Mouse (Mus musculus): Measurements from ENCODE around the gene Yipf1.
"Not testable (repeated sequence)": the region's sequence is repeated elsewhere in the genome, so short reads cannot be mapped to it uniquely, and the experiment has no call there.

Yipf1 gene

GRCm38 (mm10) chr4:107354126-107354525 is 40.0 kb downstream of the Yipf1 start:
- ChIA-PET CTCF (interaction anchor here in 2 of 4 experiments (0.6 to 1.1 kb wide), 4 partner anchors 9 to 559 kb away, joined by 3 to 13 read pairs (median 4); no protein-coding TSS in a partner anchor), POLR2A (interaction anchor here in 3 of 4 experiments (0.6 to 1.5 kb wide), 6 partner anchors 9 to 176 kb away, joined by 3 to 9 read pairs (median 4); partner anchors contain the start of gene Tmem59 (in 1 of the 3))

- ChIA-PET CTCF (interaction anchor here in 2 of 4 experiments (0.6 to 1.1 kb wide), 5 partner anchors 9 to 741 kb away, joined by 3 to 13 read pairs (median 3); no protein-coding TSS in a partner anchor), POLR2A (interaction anchor here in 3 of 4 experiments (0.6 to 1.5 kb wide), 7 partner anchors 8 to 176 kb away, joined by 3 to 9 read pairs (median 3); partner anchors contain the start of gene Tmem59 (in 1 of the 3))
These were observed 40.4 kb downstream of the Yipf1 start for GRCm38 (mm10) chr4:107354543-107354942.

GRCm38 (mm10) chr4:107357172-107357571 is 43.0 kb downstream of the Yipf1 start:
- CTCF ChIA-PET: not testable (repeated sequence)
- POLR2A ChIA-PET: interaction anchor here in 1 of 4 experiments (0.6 kb wide), 1 partner anchor 177 kb away, joined by 3 read pairs; no protein-coding TSS in a partner anchor

DNA sequence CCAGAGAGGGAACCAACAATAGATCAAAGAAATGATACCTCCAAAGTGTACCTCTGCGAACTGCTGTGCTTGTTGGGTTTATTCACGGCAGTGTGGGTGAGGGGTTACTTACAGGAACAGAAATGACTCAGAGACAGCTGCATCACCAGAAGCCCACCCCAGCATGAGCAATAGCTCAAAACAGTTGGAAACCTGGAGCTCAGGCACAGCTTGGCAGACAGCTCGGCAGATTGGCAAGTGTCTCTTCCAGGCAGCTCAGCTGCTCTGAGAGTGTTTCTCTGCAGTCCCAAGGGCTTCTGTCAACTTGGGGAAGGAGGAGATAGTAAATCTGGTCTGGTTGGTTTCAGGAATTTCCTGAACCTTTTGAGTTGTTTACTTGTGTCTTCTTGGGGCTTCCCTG is 44.3 kb downstream of the Yipf1 start:
- ChIA-PET POLR2A (interaction anchor here in 1 of 4 experiments (1.4 to 2.1 kb wide), 2 partner anchors 9 to 23 kb away, joined by 3 to 6 read pairs; no protein-coding TSS in a partner anchor), CTCF (no interaction called here)

DNA sequence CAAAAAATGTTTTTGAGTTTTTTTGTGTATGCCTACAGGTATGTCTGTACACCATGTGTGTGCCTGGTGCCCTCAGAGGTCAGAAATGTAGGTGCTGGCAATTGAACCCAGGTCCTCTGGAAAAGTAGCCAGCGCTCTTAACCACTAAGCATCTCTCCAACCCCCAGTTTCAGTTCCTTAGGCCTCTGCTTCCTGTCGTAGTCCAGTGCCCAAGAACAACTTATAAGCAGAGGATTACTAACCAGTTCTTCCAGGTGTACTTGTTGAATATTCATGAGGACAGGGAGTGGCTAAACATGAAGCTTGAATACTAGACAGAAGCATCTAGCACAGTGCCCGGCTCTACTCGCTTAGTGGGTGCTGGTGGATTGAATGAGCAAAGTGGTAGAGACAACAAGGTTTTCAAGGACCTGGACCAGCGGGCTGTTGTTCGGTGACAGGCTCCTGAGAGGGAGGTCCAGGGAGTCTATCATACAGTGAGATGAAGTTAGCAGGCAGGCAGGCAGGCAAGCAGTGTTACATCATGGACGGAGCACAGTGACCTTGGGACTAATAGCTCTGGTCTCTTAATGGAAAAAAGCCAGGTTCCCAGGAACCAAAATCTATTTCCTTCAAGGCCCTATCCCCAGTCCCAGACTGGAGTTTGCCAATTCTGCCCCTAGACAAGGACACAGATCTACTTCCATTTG is 46.4 kb downstream of the Yipf1 start:
- ChIA-PET POLR2A (interaction anchor here in 1 of 4 experiments (1.1 to 2.1 kb wide), 3 partner anchors 9 to 182 kb away, joined by 3 to 6 read pairs (median 4); partner anchors contain the start of genes Tceanc2 and Tmem59), CTCF (no interaction called here)

GRCm38 (mm10) chr4:107362755-107363154 is 48.6 kb downstream of the Yipf1 start:
- POLR2A ChIA-PET: interaction anchor here (0.6 to 2.3 kb wide), 41 partner anchors 8 to 830 kb away, joined by 3 to 14 read pairs (median 3); partner anchors contain the start of genes Tmem59 (in 3 of the 4), Tceanc2 (in 2 of the 4), Dmrtb1 (in 1 of the 4) and Hspb11 (in 1 of the 4)
- CTCF ChIA-PET: interaction anchor here in 3 of 4 experiments (0.6 to 2.9 kb wide), 8 partner anchors 8 to 112 kb away, joined by 3 to 16 read pairs (median 3); no protein-coding TSS in a partner anchor

DNA sequence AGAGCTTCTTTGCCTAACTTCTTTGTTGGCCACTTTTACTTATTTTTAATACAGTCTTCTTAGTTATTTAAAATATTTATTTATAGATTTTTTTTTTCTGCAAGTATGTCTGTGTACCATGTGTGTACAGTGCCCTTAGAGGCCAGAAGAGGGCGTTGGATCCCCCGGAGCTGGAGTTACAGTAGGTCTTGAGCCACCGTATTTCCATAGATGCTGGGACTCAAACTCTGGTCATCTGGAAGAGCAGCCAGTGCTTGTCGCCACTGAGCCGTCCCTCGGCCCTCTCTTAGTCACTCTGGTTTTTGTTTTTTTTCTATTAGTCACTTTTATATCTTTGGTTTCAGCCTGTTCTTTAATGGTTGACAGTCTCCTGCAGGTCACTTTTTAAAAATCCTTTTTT is 49.4 kb downstream of the Yipf1 start:
- ChIA-PET CTCF (interaction anchor here (0.6 to 2.9 kb wide), 10 partner anchors 9 to 1238 kb away, joined by 3 to 16 read pairs (median 4); no protein-coding TSS in a partner anchor), POLR2A (interaction anchor here (0.6 to 2.3 kb wide), 26 partner anchors 8 to 320 kb away, joined by 3 to 14 read pairs (median 3); partner anchors contain the start of genes Dmrtb1 (in 1 of the 4), Tceanc2 (in 1 of the 4), Tmem59 (in 1 of the 4) and Yipf1 (in 1 of the 4))

GRCm38 (mm10) chr4:107364190-107364639 is 50.1 kb downstream of the Yipf1 start:
- CTCF ChIA-PET: interaction anchor here in 3 of 4 experiments (1.2 to 2.9 kb wide), 6 partner anchors 9 to 22 kb away, joined by 3 to 16 read pairs (median 4); no protein-coding TSS in a partner anchor
- POLR2A ChIA-PET: interaction anchor here in 2 of 4 experiments (1.3 to 2.1 kb wide), 5 partner anchors 10 to 58 kb away, joined by 3 to 8 read pairs (median 5); no protein-coding TSS in a partner anchor

DNA sequence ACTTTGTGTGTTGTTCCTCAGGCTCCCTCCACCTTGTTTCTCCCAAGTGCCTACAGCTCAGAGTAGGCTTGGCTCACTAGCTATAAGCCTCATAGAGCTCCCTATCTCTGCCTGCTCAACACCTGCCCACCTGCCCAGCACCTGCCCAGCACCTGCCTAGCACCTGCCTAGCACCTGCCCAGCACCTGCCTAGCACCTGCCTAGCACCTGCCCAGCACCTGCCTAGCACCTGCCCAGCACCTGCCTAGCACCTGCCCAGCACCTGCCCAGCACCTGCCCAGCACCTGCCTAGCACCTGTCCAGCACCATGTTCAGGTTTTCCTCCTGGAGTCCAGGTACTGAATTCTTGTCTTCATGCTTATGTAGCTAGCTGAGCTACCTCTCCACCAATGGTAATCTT is 52.2 kb downstream of the Yipf1 start:
- POLR2A ChIA-PET: interaction anchor here in 2 of 4 experiments (0.8 to 2.3 kb wide), 9 partner anchors 10 to 284 kb away, joined by 3 to 9 read pairs (median 3); partner anchors contain the start of genes Hspb11 (in 1 of the 2) and Lrrc42 (in 1 of the 2)

DNA sequence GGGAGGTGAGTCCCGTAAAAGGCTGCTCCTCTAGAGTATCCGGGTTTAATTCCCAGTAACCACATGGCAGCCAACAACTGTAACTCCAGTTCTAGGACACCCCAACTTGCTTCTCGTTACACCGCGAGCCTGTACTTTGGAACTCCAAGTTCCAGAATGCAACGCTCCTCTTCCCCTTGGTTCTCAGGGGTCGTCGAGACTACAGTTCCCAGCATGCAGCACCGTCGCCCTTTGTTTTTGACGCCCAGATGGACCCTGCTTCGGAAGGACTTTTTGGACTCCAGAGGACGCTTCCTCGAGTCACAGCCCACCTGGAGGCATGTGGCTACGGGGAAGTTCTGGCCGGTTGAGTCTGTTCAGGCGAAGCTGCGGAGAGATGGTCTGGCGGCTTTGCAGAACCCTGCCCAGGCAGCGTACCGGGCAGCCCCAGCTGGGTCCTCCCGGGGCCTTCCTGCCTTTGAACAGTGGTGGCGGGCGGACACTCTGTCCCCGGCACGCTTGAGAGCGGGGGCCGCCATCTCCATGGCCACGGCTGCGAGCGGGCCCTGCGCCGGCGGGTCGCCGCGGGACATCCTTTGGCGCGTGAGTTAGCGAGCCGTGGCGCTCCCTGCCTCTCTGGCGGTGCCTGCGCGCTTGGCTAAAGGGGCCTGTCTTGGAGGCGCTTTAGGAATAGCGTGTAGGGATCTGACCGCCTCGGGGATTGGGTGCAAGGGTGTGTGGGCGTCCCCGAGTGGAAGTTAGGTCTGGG is 53.6 kb downstream of the Yipf1 start, which contains the start of gene Ndc1:
Ndc1 (plus strand) TSS at position 218 of the 748 bp plus-strand sequence.
- POLR2A ChIA-PET: interaction anchor here (0.6 to 2.8 kb wide), 29 partner anchors 8 to 975 kb away, joined by 3 to 10 read pairs (median 4); partner anchors contain the start of genes Hspb11 (in 2 of the 4), Lrrc42 (in 2 of the 4), Tceanc2 (in 2 of the 4) and Tmem59 (in 2 of the 4)
- CTCF ChIA-PET: interaction anchor here in 1 of 4 experiments (1.1 kb wide), 1 partner anchor 189 kb away, joined by 4 read pairs; the partner anchor contains the start of genes Tceanc2 and Tmem59

More for the DNA sequence above, 52.2 kb downstream of the Yipf1 start:
- CTCF ChIA-PET: interaction anchor here in 1 of 4 experiments (0.7 kb wide), 1 partner anchor 258 kb away, joined by 4 read pairs; no protein-coding TSS in a partner anchor

DNA sequence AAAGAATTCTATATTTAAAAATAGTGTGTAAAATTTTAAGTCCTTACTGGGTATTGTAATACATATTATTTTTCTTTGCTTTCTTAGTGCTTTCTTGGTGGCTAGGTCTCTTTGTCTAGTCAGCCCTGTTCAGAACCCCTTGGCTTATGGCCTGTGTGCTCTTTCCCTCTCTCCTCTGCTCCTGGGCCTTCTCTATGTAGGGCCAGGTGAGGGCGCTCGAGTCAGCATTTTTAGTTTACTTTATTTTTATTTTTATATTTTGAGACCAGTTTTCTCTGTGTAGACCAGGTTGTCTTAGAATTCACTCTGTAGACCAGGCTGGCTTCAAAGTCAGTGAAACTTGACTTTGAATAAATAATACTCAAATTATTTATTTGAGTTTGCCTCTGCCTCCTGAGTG is 58.1 kb downstream of the Yipf1 start:
- ChIA-PET POLR2A (interaction anchor here in 1 of 4 experiments (1.0 to 1.6 kb wide), 2 partner anchors 10 to 20 kb away, joined by 3 to 5 read pairs; no protein-coding TSS in a partner anchor), CTCF (no interaction called here)

DNA sequence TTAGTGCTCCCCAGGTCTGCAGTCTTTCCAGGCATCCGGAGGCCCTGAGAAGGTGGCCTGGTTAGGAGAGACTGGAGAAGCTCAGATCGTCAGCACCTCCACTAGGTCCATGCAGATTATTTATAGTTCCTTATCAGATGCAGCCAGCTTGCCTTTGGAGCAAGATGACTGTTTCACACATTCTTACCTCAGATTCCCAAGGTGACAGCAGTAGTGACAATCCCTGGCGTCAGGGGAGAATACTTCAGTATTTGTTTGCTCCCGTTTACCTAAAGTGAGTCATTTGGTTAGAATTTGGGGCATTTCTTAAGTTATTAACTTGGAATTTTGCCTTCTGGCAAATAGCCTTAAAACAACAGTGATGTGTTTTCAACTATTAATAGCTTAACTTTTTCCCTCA is 60.5 kb downstream of the Yipf1 start:
- CTCF ChIA-PET: interaction anchor here in 1 of 4 experiments (1.1 to 1.3 kb wide), 2 partner anchors 79 to 327 kb away, joined by 3 to 6 read pairs; no protein-coding TSS in a partner anchor
- POLR2A ChIA-PET: interaction anchor here in 3 of 4 experiments (0.6 to 2.9 kb wide), 14 partner anchors 11 to 196 kb away, joined by 3 to 24 read pairs (median 4); partner anchors contain the start of gene Tmem59 (in 1 of the 3)

- ChIA-PET CTCF (interaction anchor here in 1 of 4 experiments (0.6 kb wide), 1 partner anchor 572 kb away, joined by 3 read pairs; no protein-coding TSS in a partner anchor), POLR2A (interaction anchor here (0.6 to 1.7 kb wide), 10 partner anchors 8 to 1123 kb away, joined by 3 to 9 read pairs (median 5); no protein-coding TSS in a partner anchor)
These were observed 64.8 kb downstream of the Yipf1 start for GRCm38 (mm10) chr4:107378954-107379353.

DNA sequence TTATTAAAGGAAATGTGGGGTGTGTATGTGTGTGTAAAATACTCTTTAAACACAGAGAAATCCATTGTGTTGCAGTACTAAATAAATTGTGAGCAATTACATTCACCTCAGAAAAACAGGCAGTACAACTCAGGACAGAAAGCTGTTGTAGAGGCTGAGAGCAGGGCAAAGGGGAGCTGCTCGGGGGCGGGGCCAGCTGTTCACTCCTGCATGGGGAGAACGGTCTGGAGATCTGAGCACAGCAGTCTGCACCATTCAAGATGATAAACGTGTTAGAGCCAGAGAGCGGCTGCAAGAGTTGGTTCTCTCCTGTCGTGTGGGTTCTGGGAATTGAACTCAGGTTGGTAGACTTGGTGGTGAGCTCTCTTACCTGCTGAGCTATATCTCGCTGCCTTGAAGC is 66.7 kb downstream of the Yipf1 start:
- CTCF ChIA-PET: interaction anchor here in 1 of 4 experiments (0.6 to 0.9 kb wide), 3 partner anchors 26 to 763 kb away, joined by 3 read pairs; no protein-coding TSS in a partner anchor
- POLR2A ChIA-PET: interaction anchor here in 3 of 4 experiments (0.6 to 2.3 kb wide), 10 partner anchors 10 to 833 kb away, joined by 3 to 8 read pairs (median 3); partner anchors contain the start of gene Ndc1 (in 1 of the 3)

DNA sequence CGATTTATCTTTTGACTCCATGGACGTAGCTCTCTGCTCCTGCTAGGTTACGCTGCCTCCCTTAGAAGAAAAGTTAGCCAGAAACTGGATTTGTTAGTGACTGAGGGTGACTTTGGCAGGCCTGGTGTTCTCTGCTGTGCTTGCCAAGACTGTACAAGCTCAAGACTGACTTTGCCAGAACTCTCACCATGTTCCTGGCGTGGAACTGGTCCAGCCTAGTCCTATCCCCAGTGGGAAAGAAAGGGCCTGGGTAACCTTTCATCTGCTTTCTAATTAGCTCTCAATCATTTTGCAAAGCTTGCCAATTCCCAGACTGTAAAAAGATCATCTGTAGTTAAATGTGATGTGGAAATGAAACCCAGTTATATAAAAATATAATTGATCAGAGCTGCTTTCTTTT is 72.9 kb downstream of the Yipf1 start:
- ChIA-PET POLR2A (interaction anchor here (0.6 to 4.4 kb wide), 10 partner anchors 9 to 41 kb away, joined by 3 to 24 read pairs (median 4); no protein-coding TSS in a partner anchor), CTCF (interaction anchor here in 1 of 4 experiments (0.7 kb wide), 1 partner anchor 587 kb away, joined by 3 read pairs; no protein-coding TSS in a partner anchor)

DNA sequence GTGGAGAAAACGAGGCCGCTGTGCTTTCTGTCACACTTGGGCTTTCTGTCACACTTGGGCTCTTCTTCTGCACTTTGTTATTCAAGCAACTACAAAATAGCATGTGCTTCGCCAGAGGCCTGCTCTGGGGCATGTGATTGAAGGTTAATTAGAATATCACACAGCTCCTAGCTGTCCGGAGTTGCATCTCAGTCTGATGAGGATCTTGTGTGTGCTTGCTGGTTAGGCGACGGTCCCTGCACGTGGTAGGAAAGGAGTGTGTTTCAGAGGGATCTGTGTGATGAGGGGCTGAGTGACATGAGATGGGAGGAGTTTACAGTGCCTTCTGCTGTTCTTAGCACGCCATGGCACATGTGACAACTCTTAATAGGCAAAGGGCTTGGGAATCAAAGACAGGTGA is 73.3 kb downstream of the Yipf1 start:
- ChIA-PET POLR2A (interaction anchor here in 3 of 4 experiments (0.8 to 4.4 kb wide), 8 partner anchors 9 to 21 kb away, joined by 3 to 24 read pairs (median 4); no protein-coding TSS in a partner anchor), CTCF (no interaction called here)

DNA sequence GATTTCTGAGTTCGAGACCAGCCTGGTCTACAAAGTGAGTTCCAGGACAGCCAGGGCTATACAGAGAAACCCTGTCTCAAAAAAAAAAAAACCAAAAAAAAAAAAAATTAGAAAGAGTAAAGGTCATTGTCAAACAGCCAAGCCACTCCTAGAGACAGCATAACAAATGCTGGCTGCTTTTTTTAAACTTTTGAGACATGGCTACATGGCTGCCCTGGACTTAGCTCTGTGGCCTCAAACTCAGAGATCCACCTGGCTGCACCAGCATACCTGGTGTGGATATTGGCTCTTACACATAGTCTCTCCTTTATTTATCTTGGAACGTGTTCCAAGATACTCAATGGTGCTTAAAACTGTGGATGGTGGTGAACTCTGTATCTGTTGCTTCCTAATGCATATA is 74.1 kb downstream of the Yipf1 start:
- CTCF ChIA-PET: no interaction called here

More for the DNA sequence above, 74.1 kb downstream of the Yipf1 start:
- POLR2A ChIA-PET: interaction anchor here in 2 of 4 experiments (0.7 to 1.6 kb wide), 2 partner anchors 13 to 20 kb away, joined by 3 to 4 read pairs; no protein-coding TSS in a partner anchor
